Mouse (Mus musculus) c-Kit-positive CD71-positive TER-119-positive erythroid progenitor cells, embryonic 14.5 days (primary cell): ENCODE measurements around the gene Fbxo46.

Experiments used
- DNase-seq: peaks from one replicate; pipeline ENCODE4 v3.0.0-alpha.2; 2013; ENCODE audit warnings: low spot score

The Fbxo46 gene

DNA sequence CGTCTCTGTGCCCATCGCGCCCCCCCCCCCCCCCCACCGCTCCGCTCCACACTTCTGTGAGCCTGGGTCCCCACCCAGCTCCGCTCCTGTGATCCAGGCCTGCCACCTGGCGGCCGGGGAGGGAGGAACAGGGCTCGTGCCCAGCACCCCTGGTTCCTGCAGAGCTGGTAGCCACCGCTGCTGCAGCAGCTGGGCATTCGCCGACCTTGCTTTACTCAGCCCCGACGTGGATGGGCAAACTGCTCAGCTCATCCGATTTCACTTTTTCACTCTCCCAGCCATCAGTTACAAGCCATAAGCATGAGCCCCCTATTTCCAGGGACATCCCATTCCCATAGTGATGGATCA lies 26.5 kb upstream of the Fbxo46 start:
- peak; percentile 80 for DNase-seq

DNA sequence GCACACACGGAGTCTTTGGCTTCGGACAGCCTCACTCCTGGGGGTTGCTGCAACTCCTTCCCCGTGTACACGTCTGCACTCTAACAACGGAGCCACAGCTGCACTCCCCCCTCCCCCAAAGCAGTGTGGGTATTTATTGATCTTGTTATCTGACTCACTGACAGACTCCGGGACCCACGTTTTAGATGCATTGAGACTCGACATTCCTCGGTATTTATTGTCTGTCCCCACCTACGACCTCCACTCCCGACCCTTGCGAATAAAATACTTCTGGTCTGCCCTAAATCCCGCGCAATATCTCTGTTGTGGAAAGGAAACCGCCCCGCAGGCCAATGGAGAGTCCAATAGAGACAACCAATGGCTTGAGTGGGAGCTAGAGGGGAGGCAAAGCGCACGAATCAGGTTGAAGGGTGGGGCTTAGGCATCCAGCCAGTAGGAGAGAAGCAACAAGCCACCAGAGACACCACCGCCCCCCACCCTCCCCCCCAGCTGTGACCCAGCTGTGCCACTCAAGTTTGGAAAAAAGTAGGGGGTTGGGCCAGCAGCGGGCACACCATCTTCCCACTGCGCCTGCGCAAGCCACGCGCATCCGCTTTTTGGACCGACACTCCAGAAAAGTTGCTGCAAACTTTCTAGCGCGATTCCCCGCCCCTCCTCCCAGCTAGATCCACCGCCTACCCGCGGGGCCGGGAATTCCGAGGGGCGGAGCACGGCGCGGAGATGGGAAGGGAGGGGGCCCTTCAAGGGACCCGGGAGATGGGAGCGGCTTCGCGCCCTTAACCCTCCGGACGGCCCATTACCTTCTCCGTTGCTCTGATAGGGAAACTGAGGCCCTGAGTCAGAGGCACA lies 25.9 kb upstream of the Fbxo46 start:
- peak; percentile 88 for DNase-seq

- DNase-seq, result no peak
These were observed 25.2 kb upstream of the Fbxo46 start, which contains the start of gene Six5 for GRCm38 (mm10) chr7:19094471-19094825. Six5 (plus strand) TSS chr7:19094594.

GRCm38 (mm10) chr7:19094826-19095750 lies 24.6 kb upstream of the Fbxo46 start:
- DNase-seq, result no peak

GRCm38 (mm10) chr7:19095751-19096110 lies 23.9 kb upstream of the Fbxo46 start:
- no peak for DNase-seq

- no peak for DNase-seq
These were observed 23.2 kb upstream of the Fbxo46 start for GRCm38 (mm10) chr7:19096421-19096976.

- DNase-seq, result no peak
These were observed 22.4 kb upstream of the Fbxo46 start for GRCm38 (mm10) chr7:19097217-19097616.

DNA sequence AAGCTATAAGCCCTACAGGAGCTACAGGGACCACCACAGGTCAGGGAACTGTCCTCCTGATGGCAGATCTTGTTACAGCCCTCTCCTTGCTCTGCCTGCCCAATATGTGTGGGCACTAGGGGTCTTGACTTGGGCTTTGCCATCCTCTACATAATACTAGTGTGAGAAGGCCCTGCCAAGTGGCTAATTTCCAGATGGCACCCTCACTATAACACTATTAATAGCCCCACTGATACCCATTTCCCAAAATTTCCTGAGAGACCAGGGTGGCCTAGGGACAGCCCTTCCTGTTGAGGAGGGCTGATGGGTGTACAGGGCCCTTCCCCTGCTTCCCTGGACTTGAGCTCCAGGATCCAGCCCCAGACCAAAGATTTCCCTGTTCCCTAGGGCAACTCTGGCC lies 21.8 kb upstream of the Fbxo46 start:
- DNase-seq, result no peak

DNA sequence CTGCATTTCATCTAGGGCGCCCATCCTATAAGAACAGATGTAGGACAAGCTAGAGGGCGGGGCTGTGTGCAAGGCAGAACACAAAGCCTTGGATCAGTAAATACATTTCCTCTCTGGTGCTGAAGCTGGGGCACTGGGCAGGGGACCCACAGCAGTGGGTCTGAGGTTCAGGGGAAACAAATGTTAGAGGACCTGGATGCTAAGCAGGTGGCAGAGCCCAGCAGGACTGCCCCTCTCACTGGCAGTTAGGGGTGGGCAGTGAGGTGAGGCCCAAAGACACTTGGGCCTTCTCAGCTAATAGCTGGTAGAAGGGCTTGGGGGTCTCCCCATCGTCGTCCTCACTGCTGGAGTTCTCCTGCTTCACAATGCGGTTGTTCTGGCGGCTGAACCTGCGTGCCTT lies 20.8 kb upstream of the Fbxo46 start:
- no peak for DNase-seq

GRCm38 (mm10) chr7:19100290-19100689 lies 19.4 kb upstream of the Fbxo46 start:
- no peak for DNase-seq

DNA sequence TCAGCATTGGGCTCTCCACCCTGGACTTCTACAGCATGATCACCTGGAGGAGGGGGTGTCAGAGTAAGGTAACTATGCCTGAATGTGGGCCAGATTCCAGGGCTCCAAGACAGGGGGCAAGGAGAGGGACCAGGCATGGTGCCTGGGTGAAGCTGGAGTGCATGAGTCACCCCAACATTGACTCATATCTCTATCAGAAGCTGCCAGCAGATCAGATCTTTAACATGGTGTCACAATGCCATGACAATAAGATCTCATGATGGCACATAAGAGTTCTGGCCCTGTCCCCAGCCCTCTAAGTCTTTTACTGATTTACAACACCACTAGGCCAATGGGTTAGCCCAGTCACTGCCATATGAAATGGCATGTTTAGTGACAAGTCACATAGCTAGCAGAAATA lies 15.9 kb upstream of the Fbxo46 start:
- DNase-seq, result no peak

DNA sequence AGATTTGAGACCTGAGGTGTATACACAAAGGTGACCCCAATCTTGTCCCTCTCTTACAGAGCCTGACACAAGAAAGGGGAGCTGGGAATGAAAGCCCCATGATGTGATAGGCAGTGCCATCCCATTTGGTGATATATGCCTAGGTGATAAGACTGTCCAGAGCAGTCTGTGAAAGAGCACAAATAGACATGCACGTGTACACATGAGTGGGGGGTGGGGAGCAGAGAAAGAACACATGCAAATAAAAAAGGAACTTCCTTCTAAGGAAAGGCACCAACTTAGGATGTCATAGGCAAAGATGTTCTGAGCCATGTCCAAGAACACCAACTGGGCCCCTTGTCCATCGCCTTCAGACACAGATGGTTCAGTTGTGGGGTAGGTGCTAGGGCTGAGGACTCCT lies 15.2 kb upstream of the Fbxo46 start:
- DNase-seq, result no peak

DNA sequence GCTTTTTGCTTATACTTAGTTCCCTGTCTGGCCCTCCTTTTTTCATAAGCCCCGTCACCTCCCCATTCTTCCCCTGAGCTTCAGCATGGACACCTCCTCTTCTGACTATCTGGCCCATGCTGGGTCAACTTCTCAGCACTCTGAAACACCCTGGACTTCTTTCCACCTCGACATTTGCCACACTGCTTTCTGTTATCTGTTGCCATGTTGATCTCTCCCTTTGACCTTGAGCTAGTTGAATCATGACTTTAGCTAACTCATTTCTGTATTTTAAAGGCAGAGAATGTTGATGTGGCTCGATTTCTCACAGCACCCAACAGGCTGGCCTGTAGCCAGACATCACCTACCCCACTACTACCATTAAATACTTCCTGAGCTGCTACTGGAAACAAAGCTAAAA lies 12.2 kb upstream of the Fbxo46 start:
- DNase-seq, result no peak

DNA sequence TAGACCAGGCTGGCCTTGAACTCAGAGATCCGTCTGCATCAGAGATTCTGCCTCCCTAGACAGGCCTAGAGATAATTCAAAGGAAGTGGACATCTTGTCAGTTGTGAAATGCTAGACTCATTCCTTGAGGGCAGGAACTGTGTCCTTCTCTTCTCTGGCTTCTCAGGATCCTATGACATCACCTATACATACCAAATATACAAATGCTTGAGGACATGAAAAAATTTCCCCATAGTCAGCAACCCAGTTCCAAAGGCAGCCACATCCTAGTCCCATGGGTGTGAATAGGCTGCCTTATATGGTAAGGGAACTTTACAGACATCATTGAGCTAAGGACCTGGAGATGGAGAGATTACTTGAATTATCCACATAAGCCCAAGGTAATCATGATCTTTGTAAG lies 10.1 kb upstream of the Fbxo46 start:
- DNase-seq, result no peak

DNA sequence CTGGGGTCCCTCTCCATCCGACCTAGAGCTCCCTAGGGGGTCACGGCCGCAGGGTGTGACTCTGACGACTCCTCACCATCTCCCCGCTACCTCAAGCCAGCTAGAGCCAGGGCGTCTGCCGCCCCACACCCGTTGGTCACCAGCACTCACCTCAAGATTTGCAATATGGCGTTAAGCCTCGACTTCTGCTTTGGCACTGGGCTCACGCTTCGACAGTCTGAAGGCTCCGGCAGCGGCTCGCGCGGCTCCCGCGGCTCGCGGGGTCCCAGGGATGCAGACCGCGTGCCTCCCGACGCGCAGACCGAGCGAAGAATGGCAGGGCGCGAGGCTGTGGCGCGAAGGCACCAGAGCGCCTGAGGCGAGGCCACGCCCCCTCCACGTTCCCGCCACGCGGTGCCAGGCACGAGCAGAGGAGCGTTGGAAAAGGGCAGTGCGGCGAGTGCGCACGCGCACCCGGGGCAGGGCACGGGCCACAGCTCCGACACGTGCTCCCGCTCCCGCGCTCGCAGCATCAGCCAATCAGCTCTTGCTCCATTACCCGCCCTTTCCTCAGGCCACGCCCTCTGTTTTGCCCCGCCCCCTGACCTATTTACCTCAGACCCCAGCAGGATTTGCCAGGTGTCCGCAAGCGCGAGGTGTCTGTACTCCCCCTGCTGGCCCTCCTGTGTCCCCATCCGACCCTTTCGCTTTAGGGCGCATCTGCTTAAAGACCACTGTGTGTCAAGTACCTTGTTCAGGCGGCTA lies 1.5 kb upstream of the Fbxo46 start, which contains the start of gene Gm4969:
Gm4969 (minus strand) TSS at position 341 of the 744 bp plus-strand sequence.
- no peak for DNase-seq

DNA sequence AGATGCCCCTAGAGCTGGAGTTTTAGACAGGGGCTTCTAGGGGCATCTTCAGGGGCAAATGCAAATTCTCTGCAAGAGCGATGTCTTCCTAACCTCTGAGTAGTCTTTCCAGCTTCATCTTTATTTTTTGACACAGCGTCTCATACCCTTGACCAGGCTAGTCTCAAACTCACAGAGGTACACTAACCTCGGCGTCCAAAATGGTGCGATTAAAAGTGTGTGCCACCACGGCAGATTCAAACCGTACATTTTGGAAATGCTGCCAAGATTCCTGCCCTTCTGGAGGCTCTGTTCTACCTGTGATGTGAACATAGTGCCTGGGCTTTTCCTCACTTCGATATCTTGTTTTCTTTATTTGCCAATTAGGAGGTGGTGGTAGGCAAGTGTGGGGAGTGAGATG lies 576 bp upstream of the Fbxo46 start:
- no peak for DNase-seq

GRCm38 (mm10) chr7:19121686-19122085 lies 2.0 kb downstream of the Fbxo46 start:
- no peak for DNase-seq

DNA sequence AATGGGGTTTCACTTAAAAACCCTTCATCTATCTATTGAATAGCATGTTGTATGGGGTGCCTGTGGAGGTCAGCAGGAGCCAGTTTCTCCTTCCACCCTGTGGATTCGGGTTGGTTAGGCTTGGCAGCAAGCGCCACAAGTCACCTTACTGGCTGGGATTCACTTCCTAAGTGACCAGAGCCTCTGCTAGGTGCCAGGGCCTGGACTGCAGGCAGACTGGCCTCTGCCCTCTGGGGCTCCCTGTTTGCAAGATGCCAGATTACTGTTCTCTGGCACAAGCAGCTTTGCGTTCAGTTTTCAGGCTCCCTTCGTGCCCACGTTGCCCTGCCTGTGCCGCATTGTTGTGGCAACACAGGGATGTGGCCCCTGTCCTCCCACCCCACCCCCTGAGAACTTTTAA lies 5.1 kb downstream of the Fbxo46 start:
- DNase-seq, result no peak

- no peak for DNase-seq
These were observed 8.1 kb downstream of the Fbxo46 start for GRCm38 (mm10) chr7:19127744-19128143.

DNA sequence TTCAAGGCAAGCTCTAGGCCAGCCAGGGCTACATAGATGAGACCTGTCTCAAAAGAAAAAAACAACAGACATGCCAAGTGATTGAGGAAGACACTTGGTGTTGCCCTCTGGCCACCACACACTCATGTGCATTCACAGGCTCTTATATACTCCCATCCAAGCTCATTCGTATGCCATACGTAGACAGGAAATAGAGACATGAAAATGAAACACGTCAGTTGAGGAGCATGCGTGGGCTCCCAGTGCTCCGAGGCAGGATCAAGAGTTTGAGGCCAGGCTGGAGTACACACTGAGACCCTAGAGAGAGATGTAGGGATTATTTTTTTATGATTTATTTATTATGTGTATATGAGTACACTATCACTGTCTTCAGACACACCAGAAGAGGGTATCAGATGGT lies 9.7 kb downstream of the Fbxo46 start:
- DNase-seq, result no peak

GRCm38 (mm10) chr7:19130657-19131056 lies 11.0 kb downstream of the Fbxo46 start:
- no peak for DNase-seq

- DNase-seq, result peak; percentile 86
These were observed 11.7 kb downstream of the Fbxo46 start for GRCm38 (mm10) chr7:19131324-19131848.
